Mouse (Mus musculus): ENCODE results near the gene Dnm3.

Gene Dnm3

GRCm38 (mm10) chr1:162247216-162247615, 230.6 kb downstream of the Dnm3 start:
- DNase-seq (ENCODE audit: low spot score): no peak

GRCm38 (mm10) chr1:162243651-162243990, 234.2 kb downstream of the Dnm3 start:
- no peak for DNase-seq (ENCODE audit: low spot score)

- no peak for DNase-seq (ENCODE audit: low spot score)
Observed at GRCm38 (mm10) chr1:162242980-162243650, 234.7 kb downstream of the Dnm3 start.

GRCm38 (mm10) chr1:162240720-162241119, 237.1 kb downstream of the Dnm3 start:
- no peak for DNase-seq (ENCODE audit: low spot score)

GRCm38 (mm10) chr1:162238646-162239045, 239.2 kb downstream of the Dnm3 start:
- no peak for DNase-seq (ENCODE audit: low spot score)

- DNase-seq (ENCODE audit: low spot score): no peak
Observed at GRCm38 (mm10) chr1:162236624-162237159, 241.1 kb downstream of the Dnm3 start.

GRCm38 (mm10) chr1:162225621-162226147, 252.2 kb downstream of the Dnm3 start:
- no peak for DNase-seq (ENCODE audit: low spot score)

- no peak for DNase-seq (ENCODE audit: low spot score)
Observed at GRCm38 (mm10) chr1:162224817-162225605, 252.8 kb downstream of the Dnm3 start.

GRCm38 (mm10) chr1:162224061-162224460, 253.8 kb downstream of the Dnm3 start:
- no peak for DNase-seq (ENCODE audit: low spot score)

- DNase-seq (ENCODE audit: low spot score): no peak
Observed at GRCm38 (mm10) chr1:162223258-162223940, 254.4 kb downstream of the Dnm3 start.

GRCm38 (mm10) chr1:162222353-162222752, 255.5 kb downstream of the Dnm3 start:
- no peak for DNase-seq (ENCODE audit: low spot score)

- no peak for DNase-seq (ENCODE audit: low spot score)
Observed at GRCm38 (mm10) chr1:162221801-162222301, 256.0 kb downstream of the Dnm3 start.

GRCm38 (mm10) chr1:162220891-162221290, 256.9 kb downstream of the Dnm3 start:
- DNase-seq (ENCODE audit: low spot score): no peak

- DNase-seq (ENCODE audit: low spot score): no peak
Observed at GRCm38 (mm10) chr1:162219781-162220180, 258.1 kb downstream of the Dnm3 start.

GRCm38 (mm10) chr1:162218530-162219180, 259.2 kb downstream of the Dnm3 start:
- no peak for DNase-seq (ENCODE audit: low spot score)

- no peak for DNase-seq (ENCODE audit: low spot score)
Observed at GRCm38 (mm10) chr1:162217340-162217974, 260.4 kb downstream of the Dnm3 start.

- DNase-seq (ENCODE audit: low spot score): no peak
Observed at GRCm38 (mm10) chr1:162216656-162217055, 261.2 kb downstream of the Dnm3 start.

- no peak for DNase-seq (ENCODE audit: low spot score)
Observed at GRCm38 (mm10) chr1:162215743-162216142, 262.1 kb downstream of the Dnm3 start.

GRCm38 (mm10) chr1:162213066-162213465, 264.8 kb downstream of the Dnm3 start:
- DNase-seq (ENCODE audit: low spot score): no peak

GRCm38 (mm10) chr1:162210529-162210928, 267.3 kb downstream of the Dnm3 start:
- DNase-seq (ENCODE audit: low spot score): no peak

- no peak for DNase-seq (ENCODE audit: low spot score)
Observed at GRCm38 (mm10) chr1:162209487-162210149, 268.2 kb downstream of the Dnm3 start.
